Mouse (Mus musculus) E14TG2a.4 (cell line): ENCODE data around the gene Napsa.

Experiments
- CTCF ChIP-seq: conservative IDR thresholded peaks from 2 replicates; pipeline ENCODE4 v1.5.1; 2014; ENCODE audit warnings: low read length
- NANOG ChIP-seq: IDR thresholded peaks from 2 replicates; pipeline ENCODE4 v1.6.1; 2014; ENCODE audit warnings: borderline replicate concordance, low read length, mixed read lengths
- POU5F1 ChIP-seq: IDR thresholded peaks from 2 replicates; pipeline ENCODE4 v1.6.1; 2014; ENCODE audit warnings: low read length, borderline replicate concordance

DNA sequence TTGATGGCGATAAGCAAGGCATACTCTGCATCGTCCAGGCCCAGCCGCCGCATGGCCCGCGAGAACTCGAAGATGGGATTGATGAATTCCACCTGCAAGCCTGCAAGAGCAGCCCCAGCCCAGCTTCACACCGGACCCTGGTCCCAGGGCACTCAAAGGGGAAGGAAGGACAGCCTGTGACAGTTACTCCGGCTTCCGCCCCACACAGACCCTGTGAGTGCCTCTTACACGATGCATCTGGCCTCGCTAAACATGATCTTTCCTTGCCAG, 21.8 kb upstream of the Napsa start:
- TF ChIP-seq CTCF (no peak), POU5F1 (no peak), NANOG (no peak)
